Mouse (Mus musculus) adrenal gland, postnatal 10 days (tissue): ENCODE data around the gene Lamb1. TPM values are rescaled to one million over a fixed set of nuclear protein-coding genes. Genes with fewer than 3 reads are reported as not detected.

Experiments used
- DNase-seq: peaks from one replicate; pipeline ENCODE4 v3.0.0; 2021; ENCODE audit warnings: mixed read lengths
- long read RNA-seq, 2 experiments: library from polyadenylated mRNA; stranded (forward); transcript quantifications; one replicate each; pipeline ENCODE4 v2.0.0; 2021
- total RNA-seq, 2 experiments: library from RNA; stranded (reverse); gene quantifications; 2 replicates each; pipeline ENCODE4 v1.2.3; 2021

Lamb1 gene
- total RNA-seq: 100 to 1,000 TPM; 147 to 165 TPM
- long read RNA-seq, experiment 1, full-length matches to known transcripts: 16 of 89 reads
- long read RNA-seq, experiment 1, partial matches to known transcripts: 68 of 89 reads
- long read RNA-seq, experiment 1, other reads (novel, unspliced or antisense): 5 of 89 reads
- long read RNA-seq, experiment 2, full-length matches to known transcripts: 27 of 61 reads
- long read RNA-seq, experiment 2, partial matches to known transcripts: 29 of 61 reads
- long read RNA-seq, experiment 2, other reads (novel, unspliced or antisense): 5 of 61 reads

- peak; percentile 90 for DNase-seq
Observed at GRCm38 (mm10) chr12:31265005-31265721, at the start of gene Lamb1. Lamb1 (plus strand) TSS chr12:31265234.

- no peak for DNase-seq
Observed at GRCm38 (mm10) chr12:31217232-31217631, 47.8 kb upstream of the Lamb1 start.

DNA sequence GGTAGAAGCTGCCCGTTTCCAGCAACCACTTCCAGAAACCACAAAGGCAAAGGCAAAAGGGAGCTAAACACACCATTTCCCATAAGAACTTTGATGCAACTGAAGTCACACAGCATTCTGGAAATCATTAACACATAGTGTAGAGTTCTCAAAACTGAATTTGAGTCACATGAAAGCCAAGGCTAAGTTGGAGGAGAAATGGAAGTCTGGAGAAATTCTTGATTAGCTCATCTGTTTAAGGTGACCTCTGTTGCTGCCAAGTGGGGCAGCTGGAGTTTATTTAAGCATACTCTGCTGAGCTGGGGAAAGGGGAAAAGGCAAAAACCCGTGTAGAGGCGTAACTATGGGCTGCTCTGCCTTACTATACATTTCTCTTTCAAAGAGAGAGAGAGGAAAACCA lies 46.3 kb upstream of the Lamb1 start:
- peak; percentile 59 for DNase-seq

DNA sequence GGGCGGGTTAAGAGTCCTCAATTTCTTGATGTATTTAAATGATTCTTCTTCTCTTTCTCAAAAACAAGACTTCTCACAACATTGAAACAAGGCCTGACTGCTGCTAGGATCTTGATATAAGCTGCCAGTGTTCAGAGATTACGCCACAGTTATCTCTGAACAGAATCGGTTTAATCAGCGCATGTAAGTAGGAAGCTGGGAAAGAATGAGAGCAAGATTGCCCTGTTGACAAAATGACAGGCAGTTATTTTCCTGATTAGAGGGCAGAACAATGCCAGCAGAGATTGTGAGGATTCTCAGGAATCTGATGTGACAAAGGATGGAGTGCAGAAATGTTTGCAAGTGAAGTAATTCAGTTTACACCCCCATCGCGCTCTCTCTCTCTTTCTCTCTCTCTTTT lies 43.5 kb upstream of the Lamb1 start:
- no peak for DNase-seq

GRCm38 (mm10) chr12:31222282-31222681 lies 42.8 kb upstream of the Lamb1 start:
- DNase-seq: no peak

DNA sequence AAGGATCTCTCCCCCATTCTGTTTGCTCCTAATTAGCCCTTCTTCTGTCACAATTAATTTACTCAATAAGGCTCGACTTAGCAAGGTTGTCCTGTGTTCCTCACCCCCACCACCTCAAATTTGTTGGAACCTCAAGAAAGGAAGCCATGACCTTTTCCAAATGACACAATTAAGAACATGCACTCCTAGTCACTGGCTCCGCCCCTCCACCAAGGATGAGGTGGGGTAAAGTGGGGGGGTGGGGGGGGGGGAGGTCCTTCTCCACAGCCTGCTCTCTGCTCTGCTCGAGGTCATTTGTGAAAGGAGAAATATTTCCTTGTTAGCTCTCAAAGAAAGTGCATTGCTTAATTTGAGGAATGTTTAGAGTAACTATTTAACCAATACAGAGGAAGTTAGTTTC lies 42.3 kb upstream of the Lamb1 start:
- DNase-seq: peak; percentile 40

- no peak for DNase-seq
Observed at GRCm38 (mm10) chr12:31225451-31225850, 39.6 kb upstream of the Lamb1 start.

DNA sequence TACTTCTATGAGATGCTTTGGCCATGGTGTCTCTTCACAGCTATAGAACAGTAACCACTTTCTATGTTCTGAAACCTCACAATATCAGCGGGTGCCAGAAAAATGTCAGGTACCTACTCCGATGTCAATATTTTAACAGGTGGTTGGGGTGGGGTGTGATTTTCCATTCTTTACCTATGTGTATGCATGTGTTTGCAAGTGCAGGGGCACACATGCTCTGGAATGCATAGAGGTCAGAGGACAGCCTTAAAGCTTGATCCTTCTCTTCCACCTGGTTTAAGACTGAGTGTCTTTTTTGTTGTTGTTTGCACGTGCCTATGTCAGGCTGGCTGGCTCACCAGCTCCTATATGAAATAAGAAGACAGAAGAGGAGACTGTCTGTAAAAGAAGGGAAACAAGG lies 37.9 kb upstream of the Lamb1 start:
- no peak for DNase-seq

DNA sequence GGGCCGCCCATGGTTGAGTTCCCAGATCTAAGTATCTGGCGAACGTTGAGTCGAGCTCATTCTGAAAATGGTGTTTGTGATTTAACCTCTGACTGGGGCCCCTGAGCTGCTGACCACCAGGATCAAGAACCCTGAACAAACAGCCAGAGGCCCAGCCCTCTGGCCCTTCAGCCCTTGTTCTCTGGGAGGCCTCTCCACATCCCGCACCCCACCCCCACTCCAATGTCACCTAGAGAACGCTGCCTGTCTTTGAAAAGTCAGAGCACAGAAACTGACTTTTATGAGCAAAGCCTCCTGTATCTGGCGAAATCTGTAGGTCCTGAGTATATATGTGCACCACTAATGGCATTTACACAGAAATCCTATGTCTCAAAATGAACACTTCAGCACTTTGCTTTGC lies 36.2 kb upstream of the Lamb1 start:
- DNase-seq: no peak

- DNase-seq: peak; percentile 56
Observed at GRCm38 (mm10) chr12:31232635-31233034, 32.4 kb upstream of the Lamb1 start.

DNA sequence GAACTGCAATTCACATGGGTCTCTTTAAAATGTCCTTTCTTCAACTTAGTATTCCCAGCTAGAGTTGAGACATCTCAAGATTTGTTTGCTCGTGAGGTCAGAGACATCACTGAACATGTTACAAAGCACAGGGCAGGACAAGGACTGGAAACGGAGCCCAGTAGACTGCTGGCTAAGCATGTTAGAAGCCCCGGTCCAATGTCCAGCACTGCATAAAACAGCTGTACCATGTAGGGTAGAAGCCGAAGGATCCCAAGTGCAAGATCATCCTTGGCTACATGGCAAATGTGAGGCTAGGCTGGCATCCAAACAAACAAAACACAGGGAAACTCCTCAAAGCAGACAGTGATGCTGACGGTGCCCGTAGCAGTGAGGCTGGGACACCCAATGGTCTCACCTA lies 30.0 kb upstream of the Lamb1 start:
- DNase-seq: no peak

DNA sequence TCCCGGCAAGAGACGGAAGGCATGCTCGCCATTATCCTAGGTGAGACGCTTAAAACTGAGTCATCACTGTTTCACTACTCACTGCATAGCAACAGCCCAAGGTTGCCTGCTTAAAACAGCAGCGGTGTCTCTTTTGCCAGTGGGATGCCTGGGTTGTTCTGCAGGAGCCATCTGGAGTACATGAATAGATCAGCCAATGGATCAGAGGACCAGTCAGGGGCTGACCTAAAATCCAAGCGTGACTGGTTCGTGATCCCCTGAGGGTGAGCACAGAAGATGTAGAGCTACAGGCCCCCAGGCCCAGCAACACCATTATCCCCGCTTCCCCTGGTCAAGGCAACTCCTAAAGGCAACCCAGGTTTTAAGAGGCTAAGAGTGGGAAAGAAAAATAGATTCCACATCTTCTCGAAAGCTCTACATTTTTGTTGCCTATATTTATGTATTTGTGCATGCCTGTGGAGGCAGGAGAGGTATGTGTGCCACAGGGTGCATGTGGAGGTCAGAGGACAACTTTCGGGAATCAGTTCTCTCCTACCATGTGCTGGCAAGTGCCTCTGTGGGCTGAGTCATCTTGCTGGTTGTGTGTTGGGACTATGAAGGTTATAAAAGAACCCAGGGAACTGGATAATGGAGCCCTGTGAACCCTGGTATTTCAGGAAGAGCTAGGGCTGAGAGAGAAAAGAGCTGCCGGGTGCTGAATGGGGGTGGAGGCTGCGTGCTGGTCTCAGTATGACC lies 28.0 kb upstream of the Lamb1 start:
- DNase-seq: peak; percentile 37

DNA sequence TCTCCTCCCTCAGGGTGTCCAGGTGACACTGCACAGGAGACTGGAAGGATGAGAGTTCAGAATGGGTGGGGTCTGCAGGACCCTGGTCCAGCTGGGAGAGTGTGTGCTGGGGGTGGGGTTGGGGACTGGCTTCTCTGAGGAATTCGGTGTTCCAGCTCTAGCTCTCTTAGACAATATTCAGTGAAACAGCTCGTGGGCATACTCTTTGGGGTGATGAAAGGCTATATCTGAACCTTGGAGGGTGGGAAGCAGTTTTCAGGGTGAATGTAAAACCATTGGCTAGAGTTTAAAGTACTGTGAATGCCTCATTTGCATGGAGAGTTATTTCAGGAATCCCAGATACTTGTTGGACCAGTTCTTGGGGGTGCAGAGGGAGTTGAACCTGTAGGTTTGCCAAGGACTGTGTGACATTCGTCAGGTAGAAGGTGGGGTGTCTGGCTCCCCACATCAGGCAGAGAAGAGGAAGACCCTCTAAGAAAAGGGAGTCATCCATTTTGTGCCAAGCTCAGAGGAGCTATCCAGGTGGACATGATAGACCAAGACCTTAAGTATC lies 25.9 kb upstream of the Lamb1 start:
- no peak for DNase-seq

- DNase-seq: no peak
Observed at GRCm38 (mm10) chr12:31239798-31240197, 25.2 kb upstream of the Lamb1 start.

DNA sequence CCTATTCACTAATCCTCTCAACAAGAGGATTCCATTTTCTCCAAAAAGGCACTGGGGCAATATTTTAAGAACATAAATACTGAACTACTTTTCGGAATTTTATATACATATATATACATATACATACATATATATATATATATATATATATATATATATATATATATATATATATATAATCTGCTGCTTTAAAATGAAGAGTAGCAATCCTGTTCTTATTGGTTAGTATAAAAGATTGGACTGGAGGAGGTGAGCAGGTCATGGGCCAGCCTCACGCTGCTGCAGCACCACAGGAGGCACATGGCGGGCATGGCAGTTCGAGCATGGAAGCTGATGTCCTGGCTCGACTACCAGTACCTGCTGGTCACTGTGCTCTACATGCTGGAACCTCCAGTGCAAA lies 24.6 kb upstream of the Lamb1 start, which contains the start of gene Gm6993:
Gene Gm6993, plus strand, starts transcription at position 301 of the 400 bp plus-strand sequence.
- DNase-seq: no peak

GRCm38 (mm10) chr12:31241595-31242342 lies 23.3 kb upstream of the Lamb1 start:
- no peak for DNase-seq

DNA sequence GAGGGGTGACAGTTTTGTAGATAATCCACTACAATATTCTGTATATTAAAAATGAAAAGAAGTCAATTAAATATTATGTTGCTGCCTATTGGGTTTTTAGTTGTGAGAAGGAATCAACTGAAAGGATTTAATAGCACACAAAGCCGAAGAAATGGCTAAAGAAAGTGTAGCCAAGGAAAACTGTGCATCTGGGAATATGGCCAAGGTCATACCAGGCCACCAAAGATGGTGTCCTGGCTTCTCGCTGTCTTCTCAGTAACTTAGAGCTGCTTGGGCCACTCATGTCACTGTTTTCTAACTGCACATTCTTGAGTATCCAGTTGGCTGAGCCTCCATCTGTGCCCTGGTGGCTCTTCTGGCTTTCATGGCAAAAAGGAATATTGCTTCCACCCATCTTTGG lies 21.0 kb upstream of the Lamb1 start:
- DNase-seq: no peak

DNA sequence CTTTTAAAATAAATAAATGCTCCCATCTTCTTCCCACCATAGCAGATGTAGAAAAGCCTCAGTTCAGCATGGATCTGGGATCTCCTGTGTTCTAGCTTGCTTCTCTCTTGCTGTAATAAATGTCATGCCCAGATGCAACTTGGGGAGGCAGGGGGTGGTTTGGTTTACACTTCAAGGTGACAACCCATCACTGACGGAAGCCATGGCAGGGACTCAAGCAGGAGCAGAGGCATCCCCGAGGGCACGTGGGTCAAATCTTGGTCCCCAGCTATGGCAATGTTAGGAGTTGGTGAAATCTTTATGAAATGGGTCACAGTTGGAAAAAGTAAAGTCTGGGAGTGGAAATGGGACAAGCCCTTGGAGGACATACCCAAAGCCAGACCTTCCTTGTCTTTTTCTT lies 20.3 kb upstream of the Lamb1 start:
- no peak for DNase-seq

DNA sequence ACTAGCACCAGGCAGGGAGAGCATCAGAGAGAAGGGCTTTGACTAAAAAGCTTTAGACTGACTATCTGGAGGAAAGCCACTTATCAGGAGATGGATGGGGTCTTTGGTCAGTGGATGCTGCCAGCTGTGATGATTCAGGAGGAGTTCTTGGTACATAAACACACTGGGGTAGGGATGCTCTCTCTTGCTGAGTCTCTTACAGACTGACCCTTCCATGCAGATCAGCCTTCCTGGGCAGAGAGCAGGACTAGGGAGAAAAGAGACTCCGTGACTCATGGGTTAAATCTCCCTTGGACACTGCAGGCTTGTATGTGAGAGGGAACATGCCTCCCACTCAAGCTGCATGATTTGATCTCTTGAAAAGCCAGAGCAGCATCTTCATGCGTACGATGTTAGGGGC lies 18.9 kb upstream of the Lamb1 start:
- DNase-seq: no peak

DNA sequence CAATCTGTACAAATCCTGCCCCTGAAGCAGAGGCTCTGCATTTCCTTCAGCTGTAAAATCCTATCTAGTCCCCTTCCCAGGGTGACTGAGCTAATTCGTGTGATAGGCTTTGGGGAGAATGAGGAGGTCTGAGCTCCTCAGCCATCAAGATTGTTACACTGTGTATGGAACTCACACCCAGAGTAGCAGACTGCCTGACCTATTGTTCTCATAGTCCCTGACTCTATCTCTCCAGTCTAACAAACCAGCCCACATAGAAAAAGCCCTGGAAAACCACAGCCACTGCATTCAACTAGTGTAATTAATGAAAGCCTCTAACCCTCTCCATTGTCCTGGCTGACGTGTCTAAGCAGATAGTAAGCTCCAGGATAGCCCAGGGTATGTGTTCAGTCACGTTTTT lies 18.4 kb upstream of the Lamb1 start:
- DNase-seq: no peak

DNA sequence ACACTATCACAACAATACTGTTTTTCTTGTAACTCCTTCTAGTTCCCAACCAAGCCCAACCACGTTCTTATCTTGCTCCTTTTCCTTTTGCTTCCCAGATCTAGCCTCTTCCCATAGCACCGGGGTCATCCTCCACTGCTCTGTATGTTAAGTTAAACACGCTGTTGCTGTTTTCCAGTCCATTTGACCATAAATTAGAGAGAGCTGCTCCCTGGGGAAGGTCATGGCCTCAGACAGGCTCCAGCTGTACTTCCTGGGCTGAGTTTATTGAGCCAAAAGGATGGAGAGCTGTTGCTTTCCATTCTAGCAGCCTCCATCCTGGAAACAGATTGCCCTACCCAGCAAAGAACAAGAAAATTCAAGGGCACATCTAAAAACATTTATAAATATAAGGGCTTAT lies 16.9 kb upstream of the Lamb1 start:
- peak; percentile 17 for DNase-seq

GRCm38 (mm10) chr12:31248681-31249080 lies 16.4 kb upstream of the Lamb1 start:
- no peak for DNase-seq
